Mouse (Mus musculus): Measurements from ENCODE around the gene Lrrc29.

The Lrrc29 gene

GRCm38 (mm10) chr8:105269075-105269458, 57.0 kb downstream of the Lrrc29 start:
- DNase-seq (ENCODE audit: extremely low read depth, low read depth, low spot score), result no peak

- DNase-seq (ENCODE audit: extremely low read depth, low read depth, low spot score), result no peak
Measured at GRCm38 (mm10) chr8:105268342-105269074, 57.6 kb downstream of the Lrrc29 start.

- DNase-seq (ENCODE audit: extremely low read depth, low read depth, low spot score), result no peak
Measured at GRCm38 (mm10) chr8:105266775-105267174, 59.3 kb downstream of the Lrrc29 start.

- DNase-seq (ENCODE audit: extremely low read depth, low read depth, low spot score), result no peak
Measured at GRCm38 (mm10) chr8:105265128-105265527, 61.0 kb downstream of the Lrrc29 start.

- DNase-seq (ENCODE audit: extremely low read depth, low read depth, low spot score), result no peak
Measured at GRCm38 (mm10) chr8:105264024-105264982, 61.8 kb downstream of the Lrrc29 start, which contains the start of the genes Tradd and Fbxl8. TSS of gene Tradd (minus strand) at chr8:105264609. TSS of gene Fbxl8 (plus strand) at chr8:105264648.

GRCm38 (mm10) chr8:105263244-105263912, 62.7 kb downstream of the Lrrc29 start:
- no peak for DNase-seq (ENCODE audit: extremely low read depth, low read depth, low spot score)
